Mouse (Mus musculus) cerebellum, adult 2 months (tissue): ENCODE results near the gene Kcnk5.

Experiments
- CTCF ChIP-seq: fragments of 200-500 bp; IDR thresholded peaks from 2 replicates; pipeline ENCODE4 v1.5.1; 2011; ENCODE audit warnings: low read depth, mild to moderate bottlenecking, control low read depth, low read length, moderate library complexity, borderline replicate concordance; ENCODE audit not compliant: insufficient read depth
- POLR2A ChIP-seq: fragments of 200-500 bp; IDR thresholded peaks from 2 replicates; pipeline ENCODE4 v1.6.1; 2011; ENCODE audit warnings: low read length, control low read depth, borderline replicate concordance; ENCODE audit not compliant: insufficient read depth

- TF ChIP-seq CTCF = no peak
- no peak for TF ChIP-seq POLR2A
These were observed 32.2 kb downstream of the Kcnk5 start for GRCm38 (mm10) chr14:20149127-20150080.
